Mouse (Mus musculus): ENCODE measurements around the gene Ccdc57. TPM values are rescaled to one million over a fixed set of nuclear protein-coding genes. Genes with fewer than 3 reads are reported as not detected.

Ccdc57 gene
- polyA plus RNA-seq, 1 experiment from 2014 or later, result 5.7 TPM

GRCm38 (mm10) chr11:120887502-120887901 is 45.2 kb downstream of the Ccdc57 start:
- no peaks in the 10 kb centered on the region for H3K9me3 ChIP-seq (replicated peaks; ENCODE audit: low read length)
- H3K4me1 ChIP-seq (replicated peaks; ENCODE audit: insufficient read depth, low read length), result no peaks in the 10 kb centered on the region
- no peak overlapping the region for H3K9ac ChIP-seq (ENCODE audit: low read depth, low read length)
- no peak overlapping the region for H3K4me2 ChIP-seq (ENCODE audit: low read length)
- TF ChIP-seq CTCF (IDR thresholded peaks at IDR 0.05; ENCODE audit: low read depth), result peak; percentile 37; the same call in 1 of the 2 replicates
- H3K4me3 ChIP-seq (replicated peaks; ENCODE audit: low read depth, low read length), result no peak overlapping the region
- ATAC-seq (replicated peaks; ENCODE audit: low FRiP score, low read depth), result no peak
- H3K27ac ChIP-seq, result no peak overlapping the region
- DNase-seq (ENCODE audit: low spot score), result no peak
- 91% methylated on average over 5 of the region's 5 CpGs for WGBS
- H3K36me3 ChIP-seq (ENCODE audit: insufficient read depth, low read length), result 0 out of 2 replicates have a peak, but pooled peaks cover 13% of the 10 kb centered on the region
- H3K27me3 ChIP-seq (ENCODE audit: insufficient read depth, low read length), result no peaks in the 10 kb centered on the region

- no peak for ATAC-seq (replicated peaks; ENCODE audit: low FRiP score, low read depth)
- no peaks in the 10 kb centered on the region for H3K27me3 ChIP-seq (ENCODE audit: insufficient read depth, low read length)
These were observed 46.2 kb downstream of the Ccdc57 start for GRCm38 (mm10) chr11:120886462-120886861.

GRCm38 (mm10) chr11:120883601-120884000 is 49.1 kb downstream of the Ccdc57 start:
- H3K36me3 ChIP-seq (ENCODE audit: insufficient read depth, low read length), result peaks cover 12% of the 10 kb centered on the region; the same call in 1 of the 2 replicates
- WGBS, result 88% methylated on average over 3 of the region's 3 CpGs

More at GRCm38 (mm10) chr11:120886462-120886861, 46.2 kb downstream of the Ccdc57 start:
- no peak for TF ChIP-seq CTCF (IDR thresholded peaks at IDR 0.05; ENCODE audit: low read depth)
- 0 out of 2 replicates have a peak, but pooled peaks cover 13% of the 10 kb centered on the region for H3K36me3 ChIP-seq (ENCODE audit: insufficient read depth, low read length)
- H3K4me3 ChIP-seq (replicated peaks; ENCODE audit: low read depth, low read length), result no peak overlapping the region
- H3K9me3 ChIP-seq (replicated peaks; ENCODE audit: low read length), result no peaks in the 10 kb centered on the region
- H3K4me2 ChIP-seq (ENCODE audit: low read length), result no peak overlapping the region
- H3K9ac ChIP-seq (ENCODE audit: low read depth, low read length), result no peak overlapping the region
- no peaks in the 10 kb centered on the region for H3K4me1 ChIP-seq (replicated peaks; ENCODE audit: insufficient read depth, low read length)
- H3K27ac ChIP-seq, result no peak overlapping the region
- 61% methylated on average over 5 of the region's 5 CpGs for WGBS
- DNase-seq (ENCODE audit: low spot score), result no peak

GRCm38 (mm10) chr11:120882931-120883330 is 49.7 kb downstream of the Ccdc57 start:
- WGBS, result 74% methylated on average over 4 of the region's 4 CpGs
- TF ChIP-seq CTCF (IDR thresholded peaks at IDR 0.05; ENCODE audit: low read depth), result no peak

More at GRCm38 (mm10) chr11:120883601-120884000, 49.1 kb downstream of the Ccdc57 start:
- no peaks in the 10 kb centered on the region for H3K4me1 ChIP-seq (replicated peaks; ENCODE audit: insufficient read depth, low read length)
- no peak overlapping the region for H3K9ac ChIP-seq (ENCODE audit: low read depth, low read length)
- no peaks in the 10 kb centered on the region for H3K27me3 ChIP-seq (ENCODE audit: insufficient read depth, low read length)
- DNase-seq (ENCODE audit: low spot score) (no peak), ATAC-seq (replicated peaks; ENCODE audit: low FRiP score, low read depth) (no peak)
- H3K4me3 ChIP-seq (replicated peaks; ENCODE audit: low read depth, low read length), result no peak overlapping the region
- TF ChIP-seq CTCF (IDR thresholded peaks at IDR 0.05; ENCODE audit: low read depth), result no peak
- no peak overlapping the region for H3K4me2 ChIP-seq (ENCODE audit: low read length)
- H3K9me3 ChIP-seq (replicated peaks; ENCODE audit: low read length), result no peaks in the 10 kb centered on the region
- 0 out of 2 replicates have a peak overlapping the region, but pooled peaks have one; percentile 25 for H3K27ac ChIP-seq

GRCm38 (mm10) chr11:120873206-120873605 is 59.5 kb downstream of the Ccdc57 start:
- H3K4me2 ChIP-seq (ENCODE audit: low read length), result no peak overlapping the region
- peaks cover 5% of the 10 kb centered on the region; the same call in 1 of the 2 replicates for H3K36me3 ChIP-seq (ENCODE audit: insufficient read depth, low read length)
- 86% methylated on average over 6 of the region's 6 CpGs for WGBS
- DNase-seq (ENCODE audit: low spot score) (no peak), ATAC-seq (replicated peaks; ENCODE audit: low FRiP score, low read depth) (no peak)
- no peaks in the 10 kb centered on the region for H3K9me3 ChIP-seq (replicated peaks; ENCODE audit: low read length)
- H3K27ac ChIP-seq, result no peak overlapping the region
- no peaks in the 10 kb centered on the region for H3K4me1 ChIP-seq (replicated peaks; ENCODE audit: insufficient read depth, low read length)
- no peak for TF ChIP-seq CTCF (IDR thresholded peaks at IDR 0.05; ENCODE audit: low read depth)
- no peak overlapping the region for H3K4me3 ChIP-seq (replicated peaks; ENCODE audit: low read depth, low read length)
- no peaks in the 10 kb centered on the region for H3K27me3 ChIP-seq (ENCODE audit: insufficient read depth, low read length)
- H3K9ac ChIP-seq (ENCODE audit: low read depth, low read length), result no peak overlapping the region

More at GRCm38 (mm10) chr11:120882931-120883330, 49.7 kb downstream of the Ccdc57 start:
- Histone ChIP-seq H3K9ac (ENCODE audit: low read depth, low read length) (no peak overlapping the region), H3K9me3 (replicated peaks; ENCODE audit: low read length) (no peaks in the 10 kb centered on the region), H3K36me3 (ENCODE audit: insufficient read depth, low read length) (peaks cover 14% of the 10 kb centered on the region; the same call in 1 of the 2 replicates), H3K27ac (peak overlapping the region; percentile 16; the same call in 1 of the 2 replicates), H3K27me3 (ENCODE audit: insufficient read depth, low read length) (no peaks in the 10 kb centered on the region), H3K4me3 (replicated peaks; ENCODE audit: low read depth, low read length) (no peak overlapping the region), H3K4me1 (replicated peaks; ENCODE audit: insufficient read depth, low read length) (no peaks in the 10 kb centered on the region), H3K4me2 (ENCODE audit: low read length) (no peak overlapping the region)
- ATAC-seq (replicated peaks; ENCODE audit: low FRiP score, low read depth) (0 out of 2 replicates have a peak, but pooled peaks have one; percentile 49), DNase-seq (ENCODE audit: low spot score) (peak; percentile 25)

GRCm38 (mm10) chr11:120871521-120871920 is 61.2 kb downstream of the Ccdc57 start:
- H3K9ac ChIP-seq (ENCODE audit: low read depth, low read length), result no peak overlapping the region
- H3K9me3 ChIP-seq (replicated peaks; ENCODE audit: low read length), result no peaks in the 10 kb centered on the region
- 90% methylated on average over 9 of the region's 9 CpGs for WGBS
- H3K27me3 ChIP-seq (ENCODE audit: insufficient read depth, low read length), result no peaks in the 10 kb centered on the region
- DNase-seq (ENCODE audit: low spot score), result no peak
- H3K27ac ChIP-seq, result no peak overlapping the region
- H3K4me3 ChIP-seq (replicated peaks; ENCODE audit: low read depth, low read length), result no peak overlapping the region
- TF ChIP-seq CTCF (IDR thresholded peaks at IDR 0.05; ENCODE audit: low read depth), result no peak
- H3K36me3 ChIP-seq (ENCODE audit: insufficient read depth, low read length), result no peaks in the 10 kb centered on the region
- no peaks in the 10 kb centered on the region for H3K4me1 ChIP-seq (replicated peaks; ENCODE audit: insufficient read depth, low read length)
- ATAC-seq (replicated peaks; ENCODE audit: low FRiP score, low read depth), result no peak
- H3K4me2 ChIP-seq (ENCODE audit: low read length), result no peak overlapping the region

Measured in kidney, postnatal 0 days (tissue).